In genomic region chr7:80773834-80774614, GRCm38 (mm10) we compare ENCODE assay signal across 9 mouse cellular contexts. TPM values are rescaled to one million over a fixed set of nuclear protein-coding genes. Genes with fewer than 3 reads are reported as not detected.
DNase-seq lines count a peak whose midpoint lies in the region; ATAC-seq and TF ChIP-seq lines count a peak whose summit lies in the region.
"Had no signal": no experiment of that assay in that cellular context is flagged by ENCODE, and none has a peak within 500 bp of the region (broad histone marks: within the 10 kb centered on the region; RNA-seq: fewer than 3 reads in every experiment).

No protein-coding gene starts in this region.

- H3K27ac ChIP-seq in spleen, adult 2 months (ENCODE audit: insufficient read depth, low read length): peak overlapping the region; percentile 76
- H3K27ac ChIP-seq in kidney, embryonic 15.5 days: peak overlapping the region; percentile 67
- peak overlapping the region; percentile 55; the same call in 1 of the 2 replicates for H3K27ac ChIP-seq in stomach, embryonic 15.5 days
- H3K27ac ChIP-seq: embryonic facial prominence, embryonic 12.5 days had no signal

- ATAC-seq in kidney, embryonic 15.5 days (replicated peaks; ENCODE audit: low FRiP score): peak; percentile 20; the same call in 1 of the 2 replicates
- no peak for ATAC-seq in stomach, embryonic 15.5 days (ENCODE audit: insufficient read depth, low FRiP score, low read depth)
- no peak for ATAC-seq in erythroid progenitor cell, adult 5-6 weeks (replicated peaks; ENCODE audit: low FRiP score, poor library complexity, severe bottlenecking)

- TF ChIP-seq CTCF in spleen, adult 2 months (IDR thresholded peaks at IDR 0.05; ENCODE audit: extremely low read depth, insufficient read depth, insufficient read length, insufficient replicate concordance): no peak

- DNase-seq in embryo, embryonic 11 days: peak; percentile 9
- no peak for DNase-seq in embryo, embryonic 10 days (ENCODE audit: low spot score)
- DNase-seq in spleen, adult 2 months (ENCODE audit: low read depth in 1 of 2, low spot score in 2 of 2): no peak
- DNase-seq in spleen, adult 18-20 months: no peak
- no peak for DNase-seq in cerebellum, postnatal 10 days

- no peak for TF ChIP-seq POLR2A in spleen, adult 2 months (IDR thresholded peaks at IDR 0.05; ENCODE audit: low read depth, low read length)

- H3K4me1 ChIP-seq in spleen, adult 2 months (ENCODE audit: control insufficient read depth, insufficient read depth, insufficient read length): peaks cover 51% of the 10 kb centered on the region
- H3K4me1 ChIP-seq in kidney, embryonic 15.5 days: peaks cover 30% of the 10 kb centered on the region
- peaks cover 9% of the 10 kb centered on the region; the same call in 1 of the 2 replicates for H3K4me1 ChIP-seq in stomach, embryonic 15.5 days

- H3K4me3 ChIP-seq in spleen, adult 2 months (ENCODE audit: extremely low read depth, insufficient read depth, insufficient read length): no peak overlapping the region
- H3K4me3 ChIP-seq in kidney, embryonic 15.5 days (replicated peaks): no peak overlapping the region
- H3K4me3 ChIP-seq in stomach, embryonic 15.5 days (replicated peaks): no peak overlapping the region
- H3K4me3 ChIP-seq: embryonic facial prominence, embryonic 12.5 days had no signal

- no peaks in the 10 kb centered on the region for H3K36me3 ChIP-seq in spleen, adult 2 months (ENCODE audit: control insufficient read depth, insufficient read depth, low read length)
- no peaks in the 10 kb centered on the region for H3K36me3 ChIP-seq in kidney, embryonic 15.5 days
- H3K36me3 ChIP-seq in stomach, embryonic 15.5 days: no peaks in the 10 kb centered on the region
- H3K36me3 ChIP-seq: embryonic facial prominence, embryonic 12.5 days had no signal

- H3K27me3 ChIP-seq in spleen, adult 2 months (ENCODE audit: control insufficient read depth, insufficient read depth, low read length): no peaks in the 10 kb centered on the region
- no peaks in the 10 kb centered on the region for H3K27me3 ChIP-seq in kidney, embryonic 15.5 days
- H3K27me3 ChIP-seq in stomach, embryonic 15.5 days (replicated peaks): no peaks in the 10 kb centered on the region
- H3K27me3 ChIP-seq: embryonic facial prominence, embryonic 12.5 days had no signal

- WGBS in spleen, adult 2 months: 77% methylated on average over 14 of the region's 14 CpGs
- WGBS in kidney, embryonic 15.5 days: 61% methylated on average over 14 of the region's 14 CpGs
- WGBS in stomach, embryonic 15.5 days: 62% methylated on average over 14 of the region's 14 CpGs

- no peak overlapping the region for H3K9ac ChIP-seq in kidney, embryonic 15.5 days
- H3K9ac ChIP-seq in stomach, embryonic 15.5 days: no peak overlapping the region
- H3K9ac ChIP-seq: embryonic facial prominence, embryonic 12.5 days had no signal

- H3K4me2 ChIP-seq in kidney, embryonic 15.5 days: 0 out of 2 replicates have a peak overlapping the region, but pooled peaks have one; percentile 1
- no peak overlapping the region for H3K4me2 ChIP-seq in stomach, embryonic 15.5 days
- H3K4me2 ChIP-seq: embryonic facial prominence, embryonic 12.5 days had no signal

- H3K9me3 ChIP-seq in kidney, embryonic 15.5 days (replicated peaks): no peaks in the 10 kb centered on the region
- H3K9me3 ChIP-seq in stomach, embryonic 15.5 days: no peaks in the 10 kb centered on the region
- H3K9me3 ChIP-seq: embryonic facial prominence, embryonic 12.5 days had no signal

RNA-seq across cellular contexts. Expression of gene Iqgap1, which starts 51.8 kb away (rescaled TPM):
- 55.9 and 70.9 TPM in 2 replicates for polyA plus RNA-seq in spleen, adult 2 months (2012; rRNA removed)
- polyA plus RNA-seq in kidney, embryonic 15.5 days (2015; fragmentation: Nextera tagmentation; extraction: Ambion mirVana): 95.2 and 95.3 TPM in 2 replicates
- 84.2 TPM in 2 replicates for polyA plus RNA-seq in stomach, embryonic 15.5 days (2015; fragmentation: Nextera tagmentation; extraction: Ambion mirVana)
- 33.2 and 83.8 TPM in 2 replicates for total RNA-seq in erythroid progenitor cell, adult 5-6 weeks (2015; ENCODE audit: low replicate concordance)
- 30.0 and 35.0 TPM in 2 replicates for total RNA-seq in erythroid progenitor cell, adult 5-6 weeks (2017; ENCODE audit: low replicate concordance)
